Mouse (Mus musculus) small intestine, adult 2 months (tissue): ENCODE results near the gene Hist1h4f.

Experiments used
- CTCF ChIP-seq: fragments of 200-500 bp; IDR thresholded peaks from 2 replicates; pipeline ENCODE4 v1.5.1; 2012; ENCODE audit warnings: low read depth, mild to moderate bottlenecking, control low read depth, inconsistent platforms, low read length, moderate library complexity, mixed read lengths; ENCODE audit not compliant: insufficient replicate concordance, insufficient read length; ENCODE audit errors: extremely low read depth
- POLR2A ChIP-seq: fragments of 200-500 bp; IDR thresholded peaks from 2 replicates; pipeline ENCODE4 v1.6.1; 2012; ENCODE audit warnings: low read depth, mild to moderate bottlenecking, control low read depth, inconsistent platforms, low read length, moderate library complexity

GRCm38 (mm10) chr13:23515281-23515680 is 36.2 kb downstream of the Hist1h4f start:
- TF ChIP-seq POLR2A (no peak), CTCF (no peak)
